Mouse (Mus musculus): ENCODE data around the gene Ttc37. TPM values are rescaled to one million over a fixed set of nuclear protein-coding genes. Genes with fewer than 3 reads are reported as not detected.
A peak's percentile ranks its signal among the peaks of the same experiment; 100 is the strongest.

Ttc37 gene
- polyA plus RNA-seq, 1 experiment from 2014 or later, result 15.7 TPM

DNA sequence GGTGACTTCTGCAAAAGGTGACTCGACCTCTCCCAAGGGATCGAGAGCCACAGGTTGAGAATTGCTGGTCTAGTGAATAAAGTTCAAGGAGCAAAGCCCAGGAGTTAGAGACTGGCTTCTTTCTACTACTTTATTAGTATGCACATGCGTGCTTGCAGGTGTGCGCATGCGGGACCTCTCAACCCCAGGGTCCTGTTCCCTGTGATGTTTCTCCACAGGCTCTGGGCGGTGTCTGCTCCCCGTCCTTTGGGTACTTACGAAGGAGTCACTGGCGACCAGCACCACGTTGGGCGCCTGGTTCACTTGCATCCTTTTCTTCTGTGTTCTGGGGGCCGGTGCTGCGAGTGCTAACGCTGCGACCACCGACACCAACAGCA, 430 bp upstream of the Ttc37 start:
- H3K4me3 ChIP-seq, result peak overlapping the region; percentile 66
- H3K9ac ChIP-seq, result peak overlapping the region; percentile 58
- WGBS, result 5% methylated on average over 16 of the region's 16 CpGs
- peak; percentile 76 for ATAC-seq (ENCODE audit: insufficient number of reproducible peaks, low FRiP score, low TSS enrichment, low read depth)
- no peaks in the 10 kb centered on the region for H3K4me1 ChIP-seq
- peaks cover 12% of the 10 kb centered on the region for H3K36me3 ChIP-seq
- peak overlapping the region; percentile 49 for H3K4me2 ChIP-seq
- no peaks in the 10 kb centered on the region for H3K27me3 ChIP-seq
- H3K27ac ChIP-seq, result peak overlapping the region; percentile 86
- no peaks in the 10 kb centered on the region for H3K9me3 ChIP-seq

DNA sequence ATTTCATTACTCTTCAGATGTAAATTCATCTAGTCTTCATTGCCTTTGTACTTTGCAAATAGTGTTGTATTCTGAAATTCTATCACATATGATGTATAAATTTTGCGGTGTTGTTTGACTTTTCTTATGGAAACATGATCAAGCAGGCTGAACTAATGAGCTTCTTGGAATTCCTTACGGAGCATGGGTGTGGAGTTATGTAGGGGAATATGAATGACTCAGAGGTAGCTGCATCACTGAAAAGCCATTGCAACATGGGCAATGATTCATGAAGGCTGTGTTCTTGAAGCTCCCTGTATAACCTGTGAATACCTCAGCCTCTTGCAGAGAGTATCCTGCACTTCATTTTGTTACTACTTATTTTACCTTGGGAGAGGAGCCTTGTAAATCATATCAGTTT, 3.5 kb downstream of the Ttc37 start:
- peaks cover 14% of the 10 kb centered on the region for H3K36me3 ChIP-seq
- no peaks in the 10 kb centered on the region for H3K27me3 ChIP-seq
- H3K4me1 ChIP-seq, result no peaks in the 10 kb centered on the region
- no peak for ATAC-seq (ENCODE audit: insufficient number of reproducible peaks, low FRiP score, low TSS enrichment, low read depth)
- H3K9ac ChIP-seq, result no peak overlapping the region
- H3K9me3 ChIP-seq, result no peaks in the 10 kb centered on the region
- H3K27ac ChIP-seq, result no peak overlapping the region
- no peak overlapping the region for H3K4me3 ChIP-seq
- 88% methylated on average over 2 of the region's 2 CpGs for WGBS
- no peak overlapping the region for H3K4me2 ChIP-seq

DNA sequence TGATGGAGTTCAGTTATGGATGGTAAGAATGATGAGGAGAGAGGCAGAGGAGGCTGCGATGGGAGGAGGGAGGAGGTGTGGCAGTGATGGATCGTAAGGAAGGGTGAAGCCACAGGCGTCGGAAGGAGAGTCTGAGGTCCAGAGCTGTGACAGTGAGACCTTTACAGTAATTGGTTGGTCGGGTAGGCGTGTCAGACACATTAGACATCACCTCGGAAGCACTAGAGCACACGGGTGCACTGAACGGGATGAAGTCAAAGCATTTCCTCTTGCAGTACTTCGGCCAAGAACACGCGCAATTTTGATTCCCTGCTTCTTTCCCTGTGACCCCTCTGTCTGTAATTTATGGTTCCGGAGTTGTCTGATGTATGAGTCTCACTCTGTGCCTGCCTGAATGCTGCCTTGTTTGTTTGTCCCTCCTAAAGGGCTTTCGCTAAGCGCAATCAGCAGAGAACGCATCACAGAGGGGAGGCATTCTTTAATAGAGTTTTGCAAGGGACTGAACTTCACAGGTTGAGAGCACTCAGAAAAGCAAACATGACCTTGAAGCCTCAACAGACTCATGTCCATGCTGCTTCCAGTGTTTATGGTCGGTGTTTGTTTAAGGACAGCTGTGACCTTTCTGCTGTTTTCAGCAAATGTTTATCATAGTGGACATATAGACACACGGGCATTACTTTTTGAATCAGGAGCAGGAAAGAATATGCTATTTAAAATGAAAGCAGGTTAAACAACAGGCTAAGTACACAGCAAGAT, 10.7 kb downstream of the Ttc37 start:
- Histone ChIP-seq H3K9ac (no peak overlapping the region), H3K9me3 (no peaks in the 10 kb centered on the region), H3K4me3 (no peak overlapping the region), H3K4me1 (no peaks in the 10 kb centered on the region), H3K27ac (no peak overlapping the region), H3K4me2 (no peak overlapping the region), H3K36me3 (peaks cover 33% of the 10 kb centered on the region), H3K27me3 (no peaks in the 10 kb centered on the region)
- WGBS, result 88% methylated on average over 18 of the region's 18 CpGs
- ATAC-seq (ENCODE audit: insufficient number of reproducible peaks, low FRiP score, low TSS enrichment, low read depth), result no peak

DNA sequence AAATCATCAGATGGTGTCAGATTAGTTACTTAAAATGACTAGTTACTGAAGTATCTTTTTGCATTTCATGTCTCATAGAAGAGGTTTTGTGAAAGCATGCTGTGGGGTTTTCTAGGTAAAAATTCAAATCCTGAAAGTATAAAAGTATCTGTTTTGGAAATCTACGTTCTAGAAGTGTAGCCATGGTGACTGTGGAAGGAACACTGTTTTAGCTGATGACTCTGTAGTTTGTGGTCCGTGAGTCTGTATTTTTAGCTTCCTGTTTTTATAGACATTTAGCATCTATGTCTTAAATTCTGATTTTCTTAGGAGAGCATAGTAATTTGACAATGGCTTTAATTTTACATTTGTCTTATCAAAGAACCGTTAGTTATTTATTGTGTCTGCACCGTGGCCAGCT, 30.3 kb downstream of the Ttc37 start:
- ATAC-seq (ENCODE audit: insufficient number of reproducible peaks, low FRiP score, low TSS enrichment, low read depth), result no peak
- Histone ChIP-seq H3K4me1 (no peaks in the 10 kb centered on the region), H3K9ac (no peak overlapping the region), H3K4me2 (no peak overlapping the region), H3K36me3 (peaks cover 73% of the 10 kb centered on the region), H3K27ac (no peak overlapping the region), H3K4me3 (no peak overlapping the region), H3K27me3 (no peaks in the 10 kb centered on the region), H3K9me3 (no peaks in the 10 kb centered on the region)
- WGBS, result 84% methylated on average over 4 of the region's 4 CpGs

DNA sequence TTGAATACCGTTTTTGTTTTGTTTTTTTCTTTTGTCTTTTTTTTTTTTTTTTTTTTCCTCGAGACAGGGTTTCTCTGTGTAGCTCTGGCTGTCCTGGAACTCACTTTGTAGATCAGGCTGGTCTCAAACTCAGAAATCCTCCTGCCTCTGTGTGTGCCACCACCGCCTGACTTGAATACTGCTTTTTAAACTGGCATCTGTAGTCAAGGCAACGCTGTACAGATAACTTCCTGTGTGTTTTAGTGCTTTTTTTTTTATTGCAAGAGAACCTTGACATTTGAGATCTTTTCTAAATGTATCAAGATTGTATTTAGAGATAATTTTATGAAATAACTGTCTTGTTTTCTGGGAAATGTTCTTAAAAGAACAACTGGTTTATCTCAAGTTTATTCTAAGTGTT, 33.9 kb downstream of the Ttc37 start:
- peaks cover 68% of the 10 kb centered on the region for H3K36me3 ChIP-seq
- no peaks in the 10 kb centered on the region for H3K9me3 ChIP-seq
- no peaks in the 10 kb centered on the region for H3K4me1 ChIP-seq
- no peak overlapping the region for H3K27ac ChIP-seq
- WGBS, result 84% methylated on average over 4 of the region's 4 CpGs
- no peak overlapping the region for H3K4me3 ChIP-seq
- ATAC-seq (ENCODE audit: insufficient number of reproducible peaks, low FRiP score, low TSS enrichment, low read depth), result no peak
- no peak overlapping the region for H3K4me2 ChIP-seq
- H3K9ac ChIP-seq, result no peak overlapping the region
- H3K27me3 ChIP-seq, result no peaks in the 10 kb centered on the region

DNA sequence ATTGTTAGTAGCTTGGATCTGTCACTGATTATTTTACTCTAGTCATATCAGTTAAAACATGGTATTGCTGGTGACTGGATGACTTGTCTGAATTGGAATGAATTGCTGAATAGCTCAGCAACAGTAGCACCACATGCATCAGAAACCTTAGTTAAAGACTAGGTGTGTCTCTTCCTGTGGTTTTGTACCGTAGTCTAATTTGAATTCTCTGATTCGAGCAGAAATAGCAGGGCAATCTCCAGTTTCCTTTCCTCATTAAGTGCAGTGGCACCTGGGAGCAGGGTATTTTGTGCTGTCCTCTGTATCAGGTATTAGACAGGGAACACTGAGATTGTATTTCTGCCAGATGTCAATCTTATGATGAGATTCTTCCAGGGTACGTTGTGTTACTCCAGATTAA, 40.3 kb downstream of the Ttc37 start:
- no peaks in the 10 kb centered on the region for H3K4me1 ChIP-seq
- no peaks in the 10 kb centered on the region for H3K27me3 ChIP-seq
- 79% methylated on average over 3 of the region's 3 CpGs for WGBS
- no peak overlapping the region for H3K27ac ChIP-seq
- peaks cover 56% of the 10 kb centered on the region for H3K36me3 ChIP-seq
- H3K9ac ChIP-seq, result no peak overlapping the region
- no peak overlapping the region for H3K4me2 ChIP-seq
- no peak for ATAC-seq (ENCODE audit: insufficient number of reproducible peaks, low FRiP score, low TSS enrichment, low read depth)
- H3K4me3 ChIP-seq, result no peak overlapping the region
- H3K9me3 ChIP-seq, result no peaks in the 10 kb centered on the region

DNA sequence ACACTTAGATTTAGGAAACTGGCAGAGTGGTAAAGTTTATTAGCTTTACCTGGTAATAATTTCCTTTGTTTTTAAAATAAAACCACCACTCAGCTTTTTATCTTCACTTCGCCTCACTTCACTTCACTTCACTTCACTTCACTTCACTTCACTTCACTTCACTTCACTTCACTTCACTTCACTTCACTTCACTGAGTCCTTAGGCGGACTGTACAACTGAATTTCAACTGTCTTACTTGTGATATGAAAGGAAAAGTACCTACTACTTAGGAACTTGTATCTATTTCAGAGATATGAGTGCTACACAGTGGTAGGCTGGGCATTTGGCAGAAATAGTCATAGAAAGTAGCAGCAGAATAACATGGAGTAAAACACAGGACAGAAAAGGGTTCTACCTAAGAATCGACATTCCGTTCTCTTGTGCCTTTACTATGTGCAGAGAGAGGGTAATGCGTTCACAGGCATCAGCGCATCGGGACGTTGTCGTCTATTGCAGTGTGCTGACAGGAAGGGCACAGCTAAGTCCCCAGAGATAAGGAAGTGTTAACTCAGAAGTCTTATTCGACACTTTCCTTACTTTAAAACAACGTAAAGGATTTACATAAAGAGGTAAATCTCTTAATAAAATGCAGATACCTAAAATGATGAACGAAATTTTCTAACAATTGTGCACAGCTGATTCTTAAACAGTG, 42.7 kb downstream of the Ttc37 start:
- Histone ChIP-seq H3K9me3 (no peaks in the 10 kb centered on the region), H3K9ac (no peak overlapping the region), H3K27me3 (no peaks in the 10 kb centered on the region), H3K36me3 (peaks cover 44% of the 10 kb centered on the region), H3K4me1 (no peaks in the 10 kb centered on the region), H3K27ac (no peak overlapping the region), H3K4me3 (no peak overlapping the region), H3K4me2 (no peak overlapping the region)
- no peak for ATAC-seq (ENCODE audit: insufficient number of reproducible peaks, low FRiP score, low TSS enrichment, low read depth)
- 90% methylated on average over 12 of the region's 12 CpGs for WGBS

DNA sequence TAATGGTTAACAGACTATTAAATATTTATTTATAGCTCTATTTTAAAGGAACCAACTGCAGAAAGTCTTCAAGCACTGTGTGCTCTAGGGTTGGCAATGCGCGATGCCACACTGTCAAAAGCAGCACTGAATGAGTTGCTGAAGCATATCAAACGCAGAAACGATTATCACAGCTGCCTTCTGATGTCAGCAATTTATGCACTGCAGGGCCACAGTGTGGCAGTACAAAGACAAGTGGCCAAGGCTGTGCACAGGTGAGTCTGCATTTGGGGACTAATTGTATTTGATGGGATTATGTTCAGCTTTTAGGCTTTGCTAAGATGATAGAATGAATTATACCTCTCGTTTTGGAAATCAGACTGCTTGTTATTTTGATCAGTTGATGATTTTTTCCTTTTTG, 51.9 kb downstream of the Ttc37 start:
- no peaks in the 10 kb centered on the region for H3K4me1 ChIP-seq
- WGBS, result 93% methylated on average over 5 of the region's 5 CpGs
- H3K9ac ChIP-seq, result no peak overlapping the region

DNA sequence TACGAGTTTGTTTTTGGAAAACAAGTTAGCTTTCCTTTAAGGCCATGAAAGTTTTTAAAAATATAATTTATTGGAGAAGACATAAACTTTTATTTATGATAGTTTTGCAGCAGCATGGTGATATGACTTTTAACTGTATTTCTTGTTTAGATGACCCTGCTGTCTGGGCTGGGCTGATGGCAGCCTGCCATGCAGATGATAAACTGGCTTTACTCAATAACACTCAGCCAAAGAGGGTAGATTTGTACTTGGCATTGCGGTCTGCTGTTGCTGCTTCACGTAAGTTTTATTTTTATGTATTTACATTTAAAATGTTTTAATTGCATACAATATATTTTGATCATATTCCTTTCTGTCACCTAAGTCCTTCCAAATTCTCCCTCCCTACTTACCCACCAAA, 58.6 kb downstream of the Ttc37 start:
- ATAC-seq (ENCODE audit: insufficient number of reproducible peaks, low FRiP score, low TSS enrichment, low read depth), result no peak
- Histone ChIP-seq H3K9me3 (no peaks in the 10 kb centered on the region), H3K9ac (no peak overlapping the region), H3K4me2 (no peak overlapping the region), H3K4me1 (no peaks in the 10 kb centered on the region), H3K36me3 (peaks cover 61% of the 10 kb centered on the region), H3K27me3 (no peaks in the 10 kb centered on the region), H3K27ac (no peak overlapping the region), H3K4me3 (no peak overlapping the region)
- 91% methylated on average over 3 of the region's 3 CpGs for WGBS

More for the DNA sequence above, 51.9 kb downstream of the Ttc37 start:
- no peak overlapping the region for H3K27ac ChIP-seq
- H3K36me3 ChIP-seq, result peaks cover 50% of the 10 kb centered on the region
- H3K27me3 ChIP-seq, result no peaks in the 10 kb centered on the region
- ATAC-seq (ENCODE audit: insufficient number of reproducible peaks, low FRiP score, low TSS enrichment, low read depth), result no peak
- no peaks in the 10 kb centered on the region for H3K9me3 ChIP-seq
- H3K4me3 ChIP-seq, result no peak overlapping the region
- H3K4me2 ChIP-seq, result no peak overlapping the region

DNA sequence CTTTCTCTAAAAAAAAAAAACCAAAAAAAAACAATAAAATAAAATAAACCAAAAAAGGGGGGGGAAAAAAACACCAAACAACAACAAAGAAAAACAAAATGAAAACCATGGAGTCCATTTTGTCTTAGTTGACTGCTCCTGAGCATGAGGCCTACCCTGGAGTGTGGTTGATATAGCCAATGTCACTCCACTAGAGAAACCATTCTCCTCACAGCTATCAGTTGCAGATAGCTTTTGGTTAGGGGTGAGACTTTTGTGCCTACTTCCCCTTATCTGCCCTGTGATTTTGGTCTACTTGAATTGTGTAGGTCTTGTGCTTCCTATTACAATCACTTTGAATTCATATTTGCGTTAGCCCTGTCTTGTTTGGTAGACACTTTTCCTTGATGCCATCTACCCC, 59.0 kb downstream of the Ttc37 start:
- peaks cover 65% of the 10 kb centered on the region for H3K36me3 ChIP-seq

DNA sequence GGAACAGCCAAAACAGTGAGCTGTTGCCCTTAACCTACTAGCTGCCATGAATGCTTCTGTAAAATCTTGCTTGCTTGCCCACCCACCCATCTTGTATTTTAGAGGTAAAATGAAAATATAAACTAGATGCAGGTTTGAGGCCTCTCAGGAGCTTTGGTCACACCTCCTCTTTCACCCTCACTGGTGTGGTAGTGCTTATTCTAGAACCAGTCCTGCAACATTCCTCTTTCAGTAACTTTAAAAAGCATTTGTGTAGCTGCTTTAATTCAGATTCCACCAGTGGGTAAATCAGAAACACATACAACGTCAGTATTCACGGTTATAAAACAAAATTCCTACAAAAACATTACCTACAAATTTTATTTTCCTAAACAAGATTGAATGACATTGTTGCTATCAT, 62.1 kb downstream of the Ttc37 start:
- Histone ChIP-seq H3K4me1 (no peaks in the 10 kb centered on the region), H3K9ac (no peak overlapping the region), H3K36me3 (peaks cover 70% of the 10 kb centered on the region), H3K9me3 (no peaks in the 10 kb centered on the region), H3K27me3 (no peaks in the 10 kb centered on the region), H3K4me3 (no peak overlapping the region), H3K27ac (no peak overlapping the region), H3K4me2 (no peak overlapping the region)
- WGBS, result 68% methylated on average over 2 of the region's 2 CpGs
- ATAC-seq (ENCODE audit: insufficient number of reproducible peaks, low FRiP score, low TSS enrichment, low read depth), result no peak

More for the DNA sequence above, 59.0 kb downstream of the Ttc37 start:
- no peaks in the 10 kb centered on the region for H3K27me3 ChIP-seq
- H3K27ac ChIP-seq, result no peak overlapping the region
- H3K4me3 ChIP-seq, result no peak overlapping the region
- 95% methylated on average over 1 of the region's 1 CpGs for WGBS
- H3K9me3 ChIP-seq, result no peaks in the 10 kb centered on the region
- no peaks in the 10 kb centered on the region for H3K4me1 ChIP-seq
- H3K9ac ChIP-seq, result no peak overlapping the region
- no peak overlapping the region for H3K4me2 ChIP-seq
- ATAC-seq (ENCODE audit: insufficient number of reproducible peaks, low FRiP score, low TSS enrichment, low read depth), result no peak

DNA sequence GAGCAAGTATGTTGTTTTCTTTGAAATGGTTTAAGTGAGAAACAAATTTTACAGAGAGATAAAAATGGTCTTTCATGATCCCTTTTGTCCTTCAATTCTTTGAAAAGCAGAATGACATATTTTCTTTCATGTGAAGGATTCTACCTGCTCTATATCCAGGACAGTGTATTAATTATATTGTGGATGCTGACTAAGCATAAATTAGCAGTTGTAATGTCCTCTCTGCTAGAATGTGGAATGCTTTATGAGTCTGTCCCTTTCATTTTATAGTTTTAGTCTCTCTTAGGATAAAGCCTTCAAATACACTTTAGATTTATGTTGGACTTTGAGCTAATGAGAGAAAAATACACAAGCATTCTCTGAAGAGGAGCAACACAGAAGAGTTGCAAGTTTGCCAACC, 75.8 kb downstream of the Ttc37 start:
- no peaks in the 10 kb centered on the region for H3K4me1 ChIP-seq
- peaks cover 37% of the 10 kb centered on the region for H3K36me3 ChIP-seq
- H3K4me3 ChIP-seq, result no peak overlapping the region
- H3K9me3 ChIP-seq, result peaks cover 4% of the 10 kb centered on the region; the same call in 1 of the 2 replicates
- no peak overlapping the region for H3K9ac ChIP-seq
- H3K27ac ChIP-seq, result no peak overlapping the region
- ATAC-seq (ENCODE audit: insufficient number of reproducible peaks, low FRiP score, low TSS enrichment, low read depth), result no peak
- H3K27me3 ChIP-seq, result no peaks in the 10 kb centered on the region
- no peak overlapping the region for H3K4me2 ChIP-seq
